Mouse (Mus musculus): Measurements from ENCODE around the gene Ndufs2. TPM values are rescaled to one million over a fixed set of nuclear protein-coding genes. Genes with fewer than 3 reads are reported as not detected.
A peak's percentile ranks its signal among the peaks of the same experiment; 100 is the strongest.

Ndufs2 gene
- polyA plus RNA-seq, 1 experiment from 2014 or later = 255 TPM

- WGBS = under 1% methylated on average over 25 of the region's 25 CpGs
- Histone ChIP-seq H3K27me3 (replicated peaks; ENCODE audit: control insufficient read depth, insufficient read depth, low read length) (no peaks in the 10 kb centered on the region), H3K36me3 (ENCODE audit: control insufficient read depth, insufficient read depth) (peaks cover 59% of the 10 kb centered on the region), H3K4me2 (replicated peaks; ENCODE audit: low read depth) (peak overlapping the region; percentile 87), H3K27ac (ENCODE audit: low read depth, low read length) (no peak overlapping the region; the same call in 1 of the 2 replicates), H3K9ac (ENCODE audit: low read depth, low read length) (peak overlapping the region; percentile 58), H3K4me1 (replicated peaks; ENCODE audit: control insufficient read depth, insufficient read depth, low read length) (no peaks in the 10 kb centered on the region), H3K4me3 (ENCODE audit: low read depth, low read length) (peak overlapping the region; percentile 60), H3K9me3 (ENCODE audit: control insufficient read depth) (no peaks in the 10 kb centered on the region)
- TF ChIP-seq CTCF (IDR thresholded peaks at IDR 0.05; ENCODE audit: low read depth) = no peak
- ATAC-seq = peak; percentile 23; the same call in 1 of the 2 replicates
These were observed 29.2 kb upstream of the Ndufs2 start for GRCm38 (mm10) chr1:171280250-171280915.

- Histone ChIP-seq H3K36me3 (ENCODE audit: control insufficient read depth, insufficient read depth) (peaks cover 59% of the 10 kb centered on the region), H3K9me3 (ENCODE audit: control insufficient read depth) (no peaks in the 10 kb centered on the region), H3K4me1 (replicated peaks; ENCODE audit: control insufficient read depth, insufficient read depth, low read length) (no peaks in the 10 kb centered on the region), H3K27me3 (replicated peaks; ENCODE audit: control insufficient read depth, insufficient read depth, low read length) (no peaks in the 10 kb centered on the region), H3K27ac (ENCODE audit: low read depth, low read length) (no peak overlapping the region), H3K4me3 (ENCODE audit: low read depth, low read length) (no peak overlapping the region), H3K9ac (ENCODE audit: low read depth, low read length) (peak overlapping the region; percentile 58; the same call in 1 of the 2 replicates), H3K4me2 (replicated peaks; ENCODE audit: low read depth) (peak overlapping the region; percentile 87)
- 77% methylated on average over 5 of the region's 5 CpGs for WGBS
- no peak for TF ChIP-seq CTCF (IDR thresholded peaks at IDR 0.05; ENCODE audit: low read depth)
- ATAC-seq = no peak
These were observed 28.5 kb upstream of the Ndufs2 start for GRCm38 (mm10) chr1:171279721-171280120.

GRCm38 (mm10) chr1:171279012-171279705 lies 28.0 kb upstream of the Ndufs2 start:
- no peaks in the 10 kb centered on the region for H3K9me3 ChIP-seq (ENCODE audit: control insufficient read depth)
- H3K27me3 ChIP-seq (replicated peaks; ENCODE audit: control insufficient read depth, insufficient read depth, low read length) = no peaks in the 10 kb centered on the region
- no peaks in the 10 kb centered on the region for H3K4me1 ChIP-seq (replicated peaks; ENCODE audit: control insufficient read depth, insufficient read depth, low read length)
- no peak overlapping the region for H3K4me2 ChIP-seq (replicated peaks; ENCODE audit: low read depth)
- no peak for TF ChIP-seq CTCF (IDR thresholded peaks at IDR 0.05; ENCODE audit: low read depth)
- H3K4me3 ChIP-seq (ENCODE audit: low read depth, low read length) = no peak overlapping the region
- no peak overlapping the region for H3K9ac ChIP-seq (ENCODE audit: low read depth, low read length)
- no peak overlapping the region for H3K27ac ChIP-seq (ENCODE audit: low read depth, low read length)
- no peak for ATAC-seq
- WGBS = 88% methylated on average over 14 of the region's 14 CpGs
- H3K36me3 ChIP-seq (ENCODE audit: control insufficient read depth, insufficient read depth) = peaks cover 61% of the 10 kb centered on the region

GRCm38 (mm10) chr1:171278436-171278835 lies 27.2 kb upstream of the Ndufs2 start:
- no peak for ATAC-seq
- H3K4me3 ChIP-seq (ENCODE audit: low read depth, low read length) = no peak overlapping the region
- H3K9ac ChIP-seq (ENCODE audit: low read depth, low read length) = no peak overlapping the region
- H3K9me3 ChIP-seq (ENCODE audit: control insufficient read depth) = no peaks in the 10 kb centered on the region
- no peak for TF ChIP-seq CTCF (IDR thresholded peaks at IDR 0.05; ENCODE audit: low read depth)
- WGBS = 95% methylated on average over 8 of the region's 8 CpGs
- H3K27ac ChIP-seq (ENCODE audit: low read depth, low read length) = no peak overlapping the region
- H3K36me3 ChIP-seq (ENCODE audit: control insufficient read depth, insufficient read depth) = peaks cover 64% of the 10 kb centered on the region
- H3K4me2 ChIP-seq (replicated peaks; ENCODE audit: low read depth) = no peak overlapping the region
- no peaks in the 10 kb centered on the region for H3K27me3 ChIP-seq (replicated peaks; ENCODE audit: control insufficient read depth, insufficient read depth, low read length)
- no peaks in the 10 kb centered on the region for H3K4me1 ChIP-seq (replicated peaks; ENCODE audit: control insufficient read depth, insufficient read depth, low read length)

- whole genome bisulfite sequencing = 88% methylated on average over 10 of the region's 10 CpGs
- Histone ChIP-seq H3K4me1 (replicated peaks; ENCODE audit: control insufficient read depth, insufficient read depth, low read length) (no peaks in the 10 kb centered on the region), H3K4me3 (ENCODE audit: low read depth, low read length) (no peak overlapping the region), H3K9ac (ENCODE audit: low read depth, low read length) (no peak overlapping the region), H3K27ac (ENCODE audit: low read depth, low read length) (no peak overlapping the region), H3K36me3 (ENCODE audit: control insufficient read depth, insufficient read depth) (peaks cover 66% of the 10 kb centered on the region), H3K27me3 (replicated peaks; ENCODE audit: control insufficient read depth, insufficient read depth, low read length) (no peaks in the 10 kb centered on the region), H3K4me2 (replicated peaks; ENCODE audit: low read depth) (no peak overlapping the region), H3K9me3 (ENCODE audit: control insufficient read depth) (no peaks in the 10 kb centered on the region)
- ATAC-seq = no peak
- TF ChIP-seq CTCF (IDR thresholded peaks at IDR 0.05; ENCODE audit: low read depth) = no peak
These were observed 26.5 kb upstream of the Ndufs2 start for GRCm38 (mm10) chr1:171277736-171278135.

- H3K9me3 ChIP-seq (ENCODE audit: control insufficient read depth) = no peaks in the 10 kb centered on the region
- H3K9ac ChIP-seq (ENCODE audit: low read depth, low read length) = no peak overlapping the region
- H3K27me3 ChIP-seq (replicated peaks; ENCODE audit: control insufficient read depth, insufficient read depth, low read length) = no peaks in the 10 kb centered on the region
- H3K4me2 ChIP-seq (replicated peaks; ENCODE audit: low read depth) = no peak overlapping the region
- no peak for ATAC-seq
- peaks cover 66% of the 10 kb centered on the region for H3K36me3 ChIP-seq (ENCODE audit: control insufficient read depth, insufficient read depth)
- H3K27ac ChIP-seq (ENCODE audit: low read depth, low read length) = peak overlapping the region; percentile 7; the same call in 1 of the 2 replicates
- 91% methylated on average over 14 of the region's 14 CpGs for WGBS
- H3K4me3 ChIP-seq (ENCODE audit: low read depth, low read length) = no peak overlapping the region
- TF ChIP-seq CTCF (IDR thresholded peaks at IDR 0.05; ENCODE audit: low read depth) = no peak
- 0 out of 2 replicates have a peak, but pooled peaks cover 3% of the 10 kb centered on the region for H3K4me1 ChIP-seq (replicated peaks; ENCODE audit: control insufficient read depth, insufficient read depth, low read length)
These were observed 25.0 kb upstream of the Ndufs2 start for GRCm38 (mm10) chr1:171276110-171276748.
